Mouse (Mus musculus): ENCODE data around the gene Gstp2. TPM values are rescaled to one million over a fixed set of nuclear protein-coding genes. Genes with fewer than 3 reads are reported as not detected.
"Not testable (repeated sequence)": the region's sequence is repeated elsewhere in the genome, so short reads cannot be mapped to it uniquely, and the experiment has no call there.

Gene Gstp2
- total and polyA plus RNA-seq, 2 experiments, result 7.9 to 9.2 TPM

DNA sequence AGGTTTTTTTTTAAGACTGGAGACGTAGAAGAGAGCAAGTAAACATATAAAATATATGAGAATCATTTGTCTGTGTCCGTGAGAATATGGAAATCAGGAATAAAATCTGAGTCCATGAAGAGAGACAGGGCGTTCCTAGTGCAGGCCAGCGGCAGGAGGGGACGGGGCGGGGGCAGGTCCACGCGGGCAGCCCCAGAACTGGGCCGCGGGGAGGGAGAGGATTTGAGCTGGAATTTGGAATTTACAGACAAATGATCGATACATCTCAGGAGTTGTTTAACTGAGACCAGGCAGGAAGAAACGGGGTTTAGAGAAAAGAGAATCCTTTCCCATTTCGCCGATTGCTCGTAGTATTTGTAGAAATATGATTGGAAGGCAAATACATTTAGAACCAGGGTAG, 24.5 kb upstream of the Gstp2 start:
- Histone ChIP-seq H3K4me1 (ENCODE audit: control insufficient read depth, insufficient read depth, low read length) (peaks cover 30% of the 10 kb centered on the region), H3K9ac (ENCODE audit: low read depth, low read length) (peak overlapping the region; percentile 61), H3K79me2 (ENCODE audit: control insufficient read depth, insufficient read depth, low read length) (no peaks in the 10 kb centered on the region), H3K27me3 (ENCODE audit: control insufficient read depth, insufficient read depth, low read length) (no peaks in the 10 kb centered on the region), H3K4me3 (ENCODE audit: insufficient read depth, low read depth, low read length) (peak overlapping the region; percentile 12; the same call in 1 of the 2 replicates), H3K27ac (replicated peaks; ENCODE audit: insufficient read depth, low read depth, low read length) (peak overlapping the region; percentile 88), H3K36me3 (ENCODE audit: control insufficient read depth, insufficient read depth, low read length) (no peaks in the 10 kb centered on the region)
- DNase-seq (ENCODE audit: extremely low read depth, low read depth, low spot score), result peak; percentile 84
- no peak for TF ChIP-seq CTCF (IDR thresholded peaks at IDR 0.05; ENCODE audit: low read depth, low read length)
- no peak for TF ChIP-seq POLR2A (IDR thresholded peaks at IDR 0.05; ENCODE audit: extremely low read depth, insufficient read depth, low read length)
- WGBS, result 20% methylated on average over 15 of the region's 15 CpGs

DNA sequence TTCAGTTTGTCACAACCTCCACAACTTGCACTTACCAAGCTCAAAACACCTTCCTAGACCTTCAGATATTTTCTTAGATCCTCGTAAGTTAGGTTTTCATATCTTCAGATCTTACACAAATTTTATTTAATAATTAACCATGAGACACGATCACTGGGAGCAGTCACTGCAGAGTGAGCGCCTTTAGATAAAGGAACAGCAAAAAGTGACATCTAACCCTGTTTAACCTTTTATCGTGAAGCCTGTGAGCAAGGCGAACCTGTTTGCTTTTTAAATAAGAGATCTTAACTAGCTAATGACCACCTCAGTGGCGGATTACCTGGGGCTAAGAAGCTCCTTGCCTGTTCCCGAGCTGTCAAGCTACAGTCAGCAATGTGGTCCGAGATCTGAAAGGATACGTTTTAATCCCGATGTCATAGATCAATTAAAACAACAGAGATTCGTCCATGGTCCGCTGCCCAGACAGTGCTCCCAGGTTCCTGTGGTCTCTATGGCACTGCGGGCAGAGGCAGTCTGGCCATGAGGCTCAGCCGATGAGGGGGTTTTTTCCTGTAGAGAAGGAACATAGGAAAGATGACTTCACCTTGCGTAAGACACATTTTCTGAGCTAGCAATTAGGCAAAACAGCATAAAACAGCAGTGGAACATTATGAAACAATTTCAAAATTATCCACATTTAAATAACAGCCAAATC, 23.0 kb upstream of the Gstp2 start:
- TF ChIP-seq CTCF (IDR thresholded peaks at IDR 0.05; ENCODE audit: low read depth, low read length), result no peak
- peak; percentile 56 for TF ChIP-seq POLR2A (IDR thresholded peaks at IDR 0.05; ENCODE audit: extremely low read depth, insufficient read depth, low read length)
- 22% methylated on average over 15 of the region's 15 CpGs for WGBS
- H3K36me3 ChIP-seq (ENCODE audit: control insufficient read depth, insufficient read depth, low read length), result no peaks in the 10 kb centered on the region
- H3K27ac ChIP-seq (replicated peaks; ENCODE audit: insufficient read depth, low read depth, low read length), result peak overlapping the region; percentile 81
- peaks cover 30% of the 10 kb centered on the region for H3K4me1 ChIP-seq (ENCODE audit: control insufficient read depth, insufficient read depth, low read length)
- peak overlapping the region; percentile 76 for H3K9ac ChIP-seq (ENCODE audit: low read depth, low read length)
- no peaks in the 10 kb centered on the region for H3K27me3 ChIP-seq (ENCODE audit: control insufficient read depth, insufficient read depth, low read length)
- no peaks in the 10 kb centered on the region for H3K79me2 ChIP-seq (ENCODE audit: control insufficient read depth, insufficient read depth, low read length)
- peak; percentile 90 for DNase-seq (ENCODE audit: extremely low read depth, low read depth, low spot score)
- H3K4me3 ChIP-seq (ENCODE audit: insufficient read depth, low read depth, low read length), result peak overlapping the region; percentile 69

DNA sequence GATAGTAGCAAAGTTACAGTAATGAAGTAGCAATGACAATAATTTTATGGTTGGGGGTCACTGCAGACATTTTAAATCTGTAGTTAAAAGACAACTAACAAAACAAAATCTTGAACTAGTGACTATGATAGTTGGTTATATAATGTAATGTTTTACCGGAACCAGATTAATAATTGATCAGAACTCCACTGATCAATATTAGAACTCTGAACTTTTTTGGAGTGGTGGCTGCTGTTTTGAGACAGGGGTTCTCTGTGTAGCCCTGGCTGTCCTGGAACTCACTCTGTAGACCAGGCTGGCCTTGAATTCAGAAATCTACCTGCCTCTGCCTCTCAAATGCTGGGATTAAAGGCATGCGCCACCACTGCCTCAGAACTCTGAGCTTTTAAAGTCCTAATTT, 22.4 kb upstream of the Gstp2 start:
- Histone ChIP-seq H3K27ac (replicated peaks; ENCODE audit: insufficient read depth, low read depth, low read length) (peak overlapping the region; percentile 100), H3K4me1 (ENCODE audit: control insufficient read depth, insufficient read depth, low read length) (peaks cover 29% of the 10 kb centered on the region), H3K9ac (ENCODE audit: low read depth, low read length) (peak overlapping the region; percentile 81), H3K4me3 (ENCODE audit: insufficient read depth, low read depth, low read length) (peak overlapping the region; percentile 69)
- WGBS, result 27% methylated on average over 2 of the region's 2 CpGs
- DNase-seq (ENCODE audit: extremely low read depth, low read depth, low spot score), result peak; percentile 89
- 0 out of 2 replicates have a peak, but pooled peaks have one; percentile 18 for TF ChIP-seq POLR2A (IDR thresholded peaks at IDR 0.05; ENCODE audit: extremely low read depth, insufficient read depth, low read length)
- H3K27me3 ChIP-seq (ENCODE audit: control insufficient read depth, insufficient read depth, low read length); H3K79me2 ChIP-seq (ENCODE audit: control insufficient read depth, insufficient read depth, low read length); H3K36me3 ChIP-seq (ENCODE audit: control insufficient read depth, insufficient read depth, low read length): not testable (repeated sequence)

DNA sequence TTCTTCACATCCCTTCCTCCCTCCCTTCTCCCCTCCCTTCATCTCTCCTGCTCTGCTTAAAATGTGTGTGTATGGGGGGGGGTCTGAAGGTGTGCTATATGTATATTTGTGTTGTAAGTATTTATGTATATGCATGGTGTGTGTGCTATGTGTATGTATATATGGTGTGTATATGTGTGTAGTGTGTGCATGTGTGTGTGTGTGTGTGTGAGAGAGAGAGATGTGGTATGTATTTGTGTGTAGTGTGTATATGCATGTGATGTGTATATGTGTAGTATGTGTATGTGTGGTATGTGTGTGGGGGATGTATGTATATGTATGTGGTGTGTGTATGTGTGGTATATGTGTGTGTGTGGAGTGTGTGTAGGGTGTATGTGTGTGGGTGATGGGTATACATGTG, 21.1 kb upstream of the Gstp2 start:
- peaks cover 22% of the 10 kb centered on the region for H3K4me1 ChIP-seq (ENCODE audit: control insufficient read depth, insufficient read depth, low read length)
- peak overlapping the region; percentile 100 for H3K27ac ChIP-seq (replicated peaks; ENCODE audit: insufficient read depth, low read depth, low read length)
- H3K9ac ChIP-seq (ENCODE audit: low read depth, low read length), result peak overlapping the region; percentile 81
- no peaks in the 10 kb centered on the region for H3K79me2 ChIP-seq (ENCODE audit: control insufficient read depth, insufficient read depth, low read length)
- no peak for DNase-seq (ENCODE audit: extremely low read depth, low read depth, low spot score)
- no peaks in the 10 kb centered on the region for H3K27me3 ChIP-seq (ENCODE audit: control insufficient read depth, insufficient read depth, low read length)
- TF ChIP-seq CTCF (IDR thresholded peaks at IDR 0.05; ENCODE audit: low read depth, low read length) (no peak), POLR2A (IDR thresholded peaks at IDR 0.05; ENCODE audit: extremely low read depth, insufficient read depth, low read length) (no peak)
- no peaks in the 10 kb centered on the region for H3K36me3 ChIP-seq (ENCODE audit: control insufficient read depth, insufficient read depth, low read length)
- no peak overlapping the region for H3K4me3 ChIP-seq (ENCODE audit: insufficient read depth, low read depth, low read length)

DNA sequence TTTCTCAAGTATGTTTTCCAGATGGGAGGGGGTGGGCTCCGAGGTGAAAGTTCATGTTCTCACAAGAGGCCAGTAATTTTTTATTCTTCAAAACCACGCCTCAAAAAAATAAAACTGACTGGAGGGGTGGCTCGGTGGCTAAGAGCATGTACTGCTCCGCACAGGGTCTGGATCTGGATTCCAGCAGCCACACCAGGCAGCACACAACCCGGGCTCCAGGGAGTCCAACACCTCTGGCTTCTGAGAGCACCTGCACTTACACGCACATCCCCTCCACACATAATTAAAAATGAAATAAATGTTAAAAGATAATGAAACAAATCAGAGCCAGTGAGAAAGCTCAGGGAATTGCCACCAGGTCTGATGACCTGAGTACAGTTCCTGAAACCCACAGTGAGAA, 20.5 kb upstream of the Gstp2 start:
- peak; percentile 80 for TF ChIP-seq POLR2A (IDR thresholded peaks at IDR 0.05; ENCODE audit: extremely low read depth, insufficient read depth, low read length)
- no peak for TF ChIP-seq CTCF (IDR thresholded peaks at IDR 0.05; ENCODE audit: low read depth, low read length)
- peak; percentile 83 for DNase-seq (ENCODE audit: extremely low read depth, low read depth, low spot score)
- WGBS, result 11% methylated on average over 6 of the region's 6 CpGs
- Histone ChIP-seq H3K36me3 (ENCODE audit: control insufficient read depth, insufficient read depth, low read length) (no peaks in the 10 kb centered on the region), H3K27ac (replicated peaks; ENCODE audit: insufficient read depth, low read depth, low read length) (peak overlapping the region; percentile 88), H3K9ac (ENCODE audit: low read depth, low read length) (peak overlapping the region; percentile 71), H3K27me3 (ENCODE audit: control insufficient read depth, insufficient read depth, low read length) (no peaks in the 10 kb centered on the region), H3K4me3 (ENCODE audit: insufficient read depth, low read depth, low read length) (peak overlapping the region; percentile 22), H3K79me2 (ENCODE audit: control insufficient read depth, insufficient read depth, low read length) (no peaks in the 10 kb centered on the region), H3K4me1 (ENCODE audit: control insufficient read depth, insufficient read depth, low read length) (peaks cover 17% of the 10 kb centered on the region)

DNA sequence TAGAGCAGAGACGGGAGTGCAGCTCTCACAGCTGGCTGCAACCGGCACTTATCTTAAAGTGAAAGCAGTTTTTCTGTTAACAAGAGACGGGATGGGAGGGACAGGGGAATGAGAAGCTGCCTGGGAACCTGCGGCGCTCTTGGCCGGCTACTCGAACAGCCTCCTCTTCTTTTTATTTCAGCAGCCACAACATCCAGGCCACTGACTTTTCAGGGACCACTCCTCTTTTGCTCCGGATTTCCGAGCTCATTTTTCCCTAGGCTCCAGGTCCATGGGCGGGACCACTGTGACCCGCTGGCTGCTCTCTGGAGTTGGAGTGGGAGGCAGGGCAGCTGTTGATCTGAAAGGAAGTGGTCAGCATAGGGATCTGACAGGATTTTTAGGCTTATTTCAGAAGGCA, 18.7 kb upstream of the Gstp2 start:
- H3K4me1 ChIP-seq (ENCODE audit: control insufficient read depth, insufficient read depth, low read length), result peaks cover 13% of the 10 kb centered on the region
- H3K36me3 ChIP-seq (ENCODE audit: control insufficient read depth, insufficient read depth, low read length); DNase-seq (ENCODE audit: extremely low read depth, low read depth, low spot score); H3K4me3 ChIP-seq (ENCODE audit: insufficient read depth, low read depth, low read length); H3K27me3 ChIP-seq (ENCODE audit: control insufficient read depth, insufficient read depth, low read length); H3K79me2 ChIP-seq (ENCODE audit: control insufficient read depth, insufficient read depth, low read length); H3K9ac ChIP-seq (ENCODE audit: low read depth, low read length); H3K27ac ChIP-seq (replicated peaks; ENCODE audit: insufficient read depth, low read depth, low read length): not testable (repeated sequence)
- WGBS, result 0% methylated on average over 5 of the region's 11 CpGs

DNA sequence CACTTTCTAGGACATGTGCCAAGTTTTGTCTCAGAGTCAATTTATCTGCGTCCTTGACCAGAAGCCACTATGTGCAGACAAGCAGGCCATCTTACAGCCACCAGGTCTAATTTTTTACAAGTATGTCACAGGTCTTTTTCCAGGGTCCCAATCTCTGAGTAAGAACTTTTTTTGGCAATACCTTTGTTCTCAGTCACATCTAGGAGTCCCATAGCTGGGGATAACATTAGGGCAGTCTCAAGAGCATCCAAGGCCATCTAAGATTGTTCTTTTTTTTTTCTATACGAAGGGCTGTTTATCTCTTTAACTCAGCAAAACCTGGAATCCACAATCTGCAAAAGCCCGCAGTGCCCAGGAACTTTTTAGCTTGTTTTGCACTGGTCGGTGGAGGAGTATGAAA, 17.5 kb upstream of the Gstp2 start:
- WGBS, result 21% methylated on average over 4 of the region's 4 CpGs
- H3K27ac ChIP-seq (replicated peaks; ENCODE audit: insufficient read depth, low read depth, low read length), result 0 out of 2 replicates have a peak overlapping the region, but pooled peaks have one; percentile 13
- H3K79me2 ChIP-seq (ENCODE audit: control insufficient read depth, insufficient read depth, low read length); H3K36me3 ChIP-seq (ENCODE audit: control insufficient read depth, insufficient read depth, low read length); H3K27me3 ChIP-seq (ENCODE audit: control insufficient read depth, insufficient read depth, low read length); H3K9ac ChIP-seq (ENCODE audit: low read depth, low read length): not testable (repeated sequence)
- H3K4me3 ChIP-seq (ENCODE audit: insufficient read depth, low read depth, low read length), result 0 out of 2 replicates have a peak overlapping the region, but pooled peaks have one; percentile 4
- peak; percentile 68 for DNase-seq (ENCODE audit: extremely low read depth, low read depth, low spot score)
- H3K4me1 ChIP-seq (ENCODE audit: control insufficient read depth, insufficient read depth, low read length), result peaks cover 16% of the 10 kb centered on the region

All from liver, adult 2 months (tissue).